Mouse (Mus musculus) liver, embryonic 11.5 days (tissue): ENCODE results near the gene Tgfbr2. TPM values are rescaled to one million over a fixed set of nuclear protein-coding genes. Genes with fewer than 3 reads are reported as not detected.

Experiments
- ATAC-seq: fragments of 200-750 bp; cut with Nextera tagmentation; replicated peaks from 2 replicates; pipeline ENCODE4 v1.8.0; 2017; ENCODE audit warnings: moderate number of reproducible peaks, mild to moderate bottlenecking, moderate TSS enrichment, moderate library complexity; ENCODE audit not compliant: low FRiP score
- DNase-seq: peaks from one replicate; pipeline ENCODE4 v3.0.0-alpha.2; 2017; ENCODE audit warnings: low spot score
- H3K27ac ChIP-seq: fragments of 300-500 bp; sonication (generic); 2 replicates; pipeline ENCODE4 v1.5.1; 2014; ENCODE audit warnings: mild to moderate bottlenecking, low read depth, low read length, control low read depth
- H3K27me3 ChIP-seq: fragments of 300-500 bp; sonication (generic); replicated peaks from 2 replicates; pipeline ENCODE4 v1.6.1; 2014; ENCODE audit warnings: low read length, mixed read lengths; ENCODE audit not compliant: control insufficient read depth, insufficient read depth
- H3K36me3 ChIP-seq: fragments of 300-500 bp; sonication (generic); 2 replicates; pipeline ENCODE4 v1.6.1; 2014; ENCODE audit warnings: mild to moderate bottlenecking, low read length, moderate library complexity, mixed read lengths; ENCODE audit not compliant: control insufficient read depth, insufficient read depth
- H3K4me1 ChIP-seq: fragments of 300-500 bp; sonication (generic); replicated peaks from 2 replicates; pipeline ENCODE4 v1.6.1; 2014; ENCODE audit warnings: low read length, mixed read lengths; ENCODE audit not compliant: control insufficient read depth, insufficient read depth
- H3K4me2 ChIP-seq: fragments of 300-500 bp; sonication (generic); 2 replicates; pipeline ENCODE4 v1.6.1; 2014; ENCODE audit warnings: mild to moderate bottlenecking, control low read depth, moderate library complexity
- H3K4me3 ChIP-seq: fragments of 300-500 bp; sonication (generic); 2 replicates; pipeline ENCODE4 v1.5.1; 2014; ENCODE audit warnings: low read depth, low read length, control low read depth
- H3K9ac ChIP-seq: fragments of 300-500 bp; sonication (generic); 2 replicates; pipeline ENCODE4 v1.6.1; 2014; ENCODE audit warnings: low read depth, low read length, control low read depth
- H3K9me3 ChIP-seq: fragments of 300-500 bp; sonication (generic); 2 replicates; pipeline ENCODE4 v1.6.1; 2016; ENCODE audit warnings: low read length, inconsistent platforms, mixed read lengths; ENCODE audit not compliant: control insufficient read depth
- WGBS: fragments of 180-500 bp; shearing (Covaris S2); extraction: QIAGEN DNeasy Blood & Tissue Kit; methylation state at CpG from one replicate; pipeline ENCODE4 v1.1.7; 2014; 5-methylcytosine and 5-hydroxymethylcytosine counted together
- polyA plus RNA-seq: library from polyadenylated mRNA; unstranded; fragments of >200 nt; fragmentation: Nextera tagmentation; extraction: Ambion mirVana; gene quantifications from 2 replicates; pipeline ENCODE4 v1.2.1, GENCODE M21; 2014

Gene Tgfbr2
- polyA plus RNA-seq, 1 experiment from 2014 or later = 9.5 TPM

DNA sequence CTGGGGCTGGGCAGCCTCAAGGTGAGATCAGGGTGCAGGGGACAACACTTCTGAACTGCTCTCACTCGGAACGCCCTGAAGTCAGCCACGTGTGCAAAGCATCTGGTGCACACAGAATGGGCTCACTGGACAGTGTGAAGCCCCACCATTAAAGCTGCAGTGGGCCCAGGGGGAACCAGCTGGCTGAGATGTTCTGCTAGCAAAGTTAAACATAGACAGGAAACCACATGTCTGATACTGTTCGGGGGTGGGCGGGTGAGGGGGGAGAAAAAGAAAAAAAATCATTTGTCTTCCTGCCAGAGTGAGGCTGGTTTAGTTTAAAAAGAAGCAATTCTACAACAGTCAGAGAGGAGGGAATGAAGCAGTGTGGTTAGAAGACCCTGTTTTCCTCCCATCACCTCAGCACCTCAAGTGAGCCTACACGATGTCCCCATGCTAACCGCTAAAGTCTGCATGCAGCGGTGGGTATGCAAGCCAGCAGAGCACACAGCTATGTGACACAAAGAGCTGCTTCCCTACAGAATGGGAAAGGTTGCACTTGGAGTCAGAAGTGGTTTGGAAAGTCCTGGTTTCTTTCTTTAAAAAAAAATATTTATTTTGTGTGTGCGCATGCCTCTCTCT is 52.1 kb downstream of the Tgfbr2 start:
- Histone ChIP-seq H3K9me3 (no peaks in the 10 kb centered on the region), H3K4me2 (no peak overlapping the region), H3K4me3 (no peak overlapping the region), H3K27me3 (no peaks in the 10 kb centered on the region), H3K4me1 (peaks cover 8% of the 10 kb centered on the region; the same call in 1 of the 2 replicates), H3K27ac (peak overlapping the region; percentile 38; the same call in 1 of the 2 replicates), H3K36me3 (no peaks in the 10 kb centered on the region), H3K9ac (no peak overlapping the region)
- ATAC-seq = peak; percentile 60
- DNase-seq = peak; percentile 54
- WGBS = 38% methylated on average over 9 of the region's 9 CpGs

DNA sequence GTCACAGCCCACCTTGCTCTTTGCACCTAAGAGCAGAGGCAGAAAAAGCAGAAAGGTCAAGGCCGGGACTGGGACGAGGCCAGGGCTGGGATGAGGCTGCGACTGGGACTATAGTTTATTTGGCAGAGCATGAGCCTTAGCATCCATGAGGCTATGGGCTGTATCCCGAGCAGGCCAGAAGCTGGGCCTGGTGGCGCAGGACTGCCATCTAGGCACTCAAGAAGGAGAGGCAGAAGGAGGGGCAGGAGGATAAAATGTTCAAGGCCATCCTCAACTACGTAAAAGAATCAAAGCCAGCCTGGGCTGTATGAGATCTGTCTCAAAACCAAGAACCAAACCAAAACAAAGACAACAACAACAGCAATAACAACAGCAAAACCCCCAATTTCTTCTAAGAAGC is 52.6 kb downstream of the Tgfbr2 start:
- DNase-seq (no peak), ATAC-seq (peak; percentile 24; the same call in 1 of the 2 replicates)
- Histone ChIP-seq H3K4me2 (no peak overlapping the region), H3K27me3 (no peaks in the 10 kb centered on the region), H3K36me3 (no peaks in the 10 kb centered on the region), H3K4me3 (no peak overlapping the region), H3K27ac (peak overlapping the region; percentile 38; the same call in 1 of the 2 replicates), H3K4me1 (peaks cover 8% of the 10 kb centered on the region; the same call in 1 of the 2 replicates), H3K9me3 (no peaks in the 10 kb centered on the region), H3K9ac (no peak overlapping the region)
- 75% methylated on average over 6 of the region's 6 CpGs for WGBS

DNA sequence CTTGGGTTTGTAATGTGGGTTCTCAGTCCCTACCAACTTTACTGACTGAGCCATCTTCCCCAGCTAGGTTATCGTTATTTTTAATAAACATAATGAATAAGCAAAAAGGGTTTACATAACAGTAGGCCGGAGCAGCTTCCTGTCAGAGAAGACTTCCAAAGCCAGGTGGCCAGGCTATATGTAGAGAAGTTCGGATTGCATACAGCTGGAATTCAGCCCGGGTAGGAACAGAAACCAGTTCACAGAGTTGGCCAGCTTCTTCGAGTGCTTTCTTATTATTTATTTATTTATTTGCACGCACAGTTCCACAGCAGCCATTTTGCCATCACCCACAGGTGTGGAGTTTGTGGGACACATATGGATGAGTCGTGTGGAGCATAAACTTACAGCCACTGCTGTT is 53.7 kb downstream of the Tgfbr2 start:
- peaks cover 8% of the 10 kb centered on the region; the same call in 1 of the 2 replicates for H3K4me1 ChIP-seq
- no peak overlapping the region for H3K9ac ChIP-seq
- H3K27me3 ChIP-seq = no peaks in the 10 kb centered on the region
- 87% methylated on average over 7 of the region's 7 CpGs for WGBS
- DNase-seq (no peak), ATAC-seq (no peak)
- no peak overlapping the region for H3K4me3 ChIP-seq
- H3K27ac ChIP-seq = no peak overlapping the region
- no peaks in the 10 kb centered on the region for H3K36me3 ChIP-seq
- no peak overlapping the region for H3K4me2 ChIP-seq
- H3K9me3 ChIP-seq = no peaks in the 10 kb centered on the region

DNA sequence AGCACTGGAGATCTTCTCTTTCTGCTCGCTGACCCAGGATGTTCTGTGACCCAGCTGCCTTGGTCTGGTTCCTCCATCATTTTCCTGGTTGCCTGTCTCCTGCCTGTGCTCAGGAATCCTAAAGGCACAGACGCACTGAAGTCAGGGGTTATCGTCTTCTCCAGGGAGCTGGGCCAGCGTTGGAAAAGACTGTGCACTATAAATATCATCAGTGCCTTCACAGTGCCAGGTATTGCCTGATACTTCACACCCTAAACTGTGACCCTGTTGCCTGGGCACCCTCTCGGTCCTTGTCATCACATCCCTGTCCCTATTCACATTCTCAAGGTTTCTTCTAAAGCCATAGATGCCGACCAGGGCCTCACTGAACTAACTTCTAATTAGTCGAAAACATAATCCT is 55.2 kb downstream of the Tgfbr2 start:
- Histone ChIP-seq H3K36me3 (no peaks in the 10 kb centered on the region), H3K27ac (no peak overlapping the region), H3K27me3 (no peaks in the 10 kb centered on the region), H3K9ac (no peak overlapping the region), H3K4me2 (no peak overlapping the region), H3K9me3 (no peaks in the 10 kb centered on the region), H3K4me1 (peaks cover 8% of the 10 kb centered on the region), H3K4me3 (no peak overlapping the region)
- 77% methylated on average over 7 of the region's 7 CpGs for WGBS
- no peak for ATAC-seq
- DNase-seq = no peak

DNA sequence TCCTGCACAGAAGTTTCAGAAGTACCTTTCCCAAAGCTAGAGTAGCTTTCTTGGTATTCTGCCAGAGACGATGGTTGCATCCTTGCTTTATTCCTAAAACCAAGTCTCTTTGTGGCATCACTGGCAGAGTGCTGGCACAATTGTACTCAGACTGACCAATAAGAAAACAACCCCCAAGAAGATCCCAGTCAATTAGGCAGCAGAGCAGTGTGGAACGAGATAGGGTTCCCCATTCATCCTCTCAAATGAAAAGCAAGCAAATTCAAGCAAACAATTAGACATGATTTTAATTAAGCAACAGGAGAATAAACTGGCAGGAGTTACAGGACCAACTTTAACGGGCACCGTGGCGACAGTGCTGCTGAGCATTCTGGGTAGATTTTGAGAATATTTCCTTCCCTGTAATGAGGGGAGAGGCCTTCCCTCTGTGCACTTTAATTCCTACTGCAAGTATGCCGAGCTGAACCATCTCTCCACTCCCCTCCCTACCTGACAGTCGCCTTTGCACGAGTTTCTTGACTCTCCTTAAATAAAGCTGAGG is 56.8 kb downstream of the Tgfbr2 start:
- Histone ChIP-seq H3K27me3 (no peaks in the 10 kb centered on the region), H3K4me2 (no peak overlapping the region), H3K4me3 (no peak overlapping the region), H3K4me1 (peaks cover 8% of the 10 kb centered on the region), H3K9me3 (no peaks in the 10 kb centered on the region), H3K27ac (no peak overlapping the region), H3K9ac (no peak overlapping the region), H3K36me3 (no peaks in the 10 kb centered on the region; the same call in 1 of the 2 replicates)
- ATAC-seq (no peak), DNase-seq (no peak)
- WGBS = 79% methylated on average over 8 of the region's 8 CpGs

DNA sequence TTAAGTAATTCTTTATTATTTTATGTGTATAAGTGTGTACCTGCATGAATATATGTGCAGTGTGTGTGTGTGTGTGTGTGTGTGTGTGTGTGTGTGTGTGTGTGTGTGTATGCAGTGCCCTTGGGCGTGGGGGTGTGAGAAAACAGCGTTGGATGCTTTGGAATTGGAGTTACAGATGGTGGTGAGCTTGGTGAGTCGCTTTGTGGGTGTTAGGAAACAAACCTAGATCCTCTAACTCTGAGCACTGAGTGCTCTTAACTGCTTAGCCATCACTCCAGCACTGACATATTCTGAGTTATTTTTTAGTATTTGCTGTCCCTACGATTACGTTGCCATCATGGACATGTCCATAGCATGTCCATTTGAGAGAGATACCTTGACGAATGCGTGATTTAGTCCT is 59.3 kb downstream of the Tgfbr2 start:
- Histone ChIP-seq H3K27me3 (no peaks in the 10 kb centered on the region), H3K4me1 (peaks cover 6% of the 10 kb centered on the region), H3K4me3 (no peak overlapping the region), H3K36me3 (no peaks in the 10 kb centered on the region; the same call in 1 of the 2 replicates), H3K9ac (no peak overlapping the region), H3K27ac (no peak overlapping the region), H3K4me2 (no peak overlapping the region), H3K9me3 (no peaks in the 10 kb centered on the region)
- ATAC-seq = no peak
- DNase-seq = no peak
- WGBS = 87% methylated on average over 7 of the region's 7 CpGs

DNA sequence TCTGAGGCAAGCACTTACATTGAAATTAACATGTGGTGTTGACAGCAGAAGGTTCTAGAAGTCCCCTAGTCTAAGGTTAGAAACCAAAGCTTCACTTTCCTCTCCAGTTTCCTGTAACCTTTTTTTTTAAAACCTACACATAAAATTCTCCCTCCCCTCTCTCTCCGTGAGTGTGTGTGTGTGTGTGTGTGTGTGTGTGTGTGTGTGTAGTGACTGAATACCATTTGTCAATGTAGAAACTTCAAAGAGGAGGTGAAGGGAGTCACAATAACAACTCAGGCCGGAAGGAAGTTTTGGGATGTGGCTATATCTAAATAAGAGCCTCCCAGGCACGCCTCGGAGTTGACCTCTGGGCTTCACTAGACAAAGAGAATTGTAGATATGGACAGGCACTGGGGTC is 60.8 kb downstream of the Tgfbr2 start:
- H3K27ac ChIP-seq = no peak overlapping the region
- H3K9ac ChIP-seq = no peak overlapping the region

DNA sequence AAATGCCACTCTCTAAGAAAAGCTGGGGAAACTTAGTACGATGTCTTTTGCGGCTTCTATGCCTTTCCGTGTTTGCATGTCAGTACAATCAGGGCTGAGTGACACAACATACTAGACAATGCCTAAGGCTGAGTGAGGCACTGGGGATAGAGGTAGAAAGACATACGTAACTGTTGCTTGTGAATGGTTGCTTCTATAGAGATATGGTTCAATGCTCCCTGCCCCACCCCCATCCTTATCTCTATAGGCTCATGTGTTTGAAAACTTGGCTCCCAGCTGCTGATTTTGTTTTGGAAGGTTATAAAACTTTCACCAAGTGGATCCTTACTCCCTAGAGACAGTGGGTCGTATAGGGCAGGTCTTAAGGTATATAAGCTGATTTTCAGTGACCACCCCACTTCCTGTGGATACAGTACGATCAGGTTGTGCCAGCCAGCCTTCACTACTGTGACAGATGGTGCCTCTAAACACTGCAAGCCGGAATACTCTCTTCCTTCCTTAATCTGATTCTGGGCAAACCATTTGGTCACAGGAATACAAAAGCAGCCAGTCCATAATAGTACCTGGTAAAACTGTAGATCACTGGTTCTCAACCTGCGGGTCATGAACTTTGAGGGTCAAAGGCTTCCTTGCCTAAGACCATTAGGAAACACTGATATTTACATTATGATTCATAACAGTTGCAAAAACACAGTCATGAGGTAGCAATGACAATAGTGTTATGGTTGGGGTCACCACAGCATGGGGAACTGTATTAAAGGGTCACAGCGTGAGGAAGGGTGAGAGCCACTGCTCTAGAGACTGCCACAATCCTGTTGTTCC is 63.8 kb downstream of the Tgfbr2 start:
- H3K9ac ChIP-seq = no peak overlapping the region
- WGBS = 63% methylated on average over 9 of the region's 9 CpGs
- peaks cover 6% of the 10 kb centered on the region for H3K4me1 ChIP-seq
- no peak overlapping the region; the same call in 1 of the 2 replicates for H3K4me2 ChIP-seq
- no peak overlapping the region for H3K4me3 ChIP-seq
- H3K9me3 ChIP-seq = no peaks in the 10 kb centered on the region
- no peaks in the 10 kb centered on the region for H3K27me3 ChIP-seq
- H3K36me3 ChIP-seq = peaks cover 16% of the 10 kb centered on the region
- no peak overlapping the region for H3K27ac ChIP-seq
- peak; percentile 89 for ATAC-seq
- DNase-seq = no peak

More for the DNA sequence above, 60.8 kb downstream of the Tgfbr2 start:
- peaks cover 6% of the 10 kb centered on the region for H3K4me1 ChIP-seq
- no peak for ATAC-seq
- no peak overlapping the region for H3K4me2 ChIP-seq
- WGBS = 25% methylated on average over 4 of the region's 4 CpGs
- H3K36me3 ChIP-seq = peaks cover 6% of the 10 kb centered on the region
- H3K27me3 ChIP-seq = no peaks in the 10 kb centered on the region
- DNase-seq = no peak
- no peaks in the 10 kb centered on the region for H3K9me3 ChIP-seq
- no peak overlapping the region for H3K4me3 ChIP-seq
